14 mouse cellular contexts compared by ENCODE assay signal in genomic region chr1:127980911-127981559, GRCm38 (mm10).
DNase-seq lines count a peak whose midpoint lies in the region; ATAC-seq and TF ChIP-seq lines count a peak whose summit lies in the region.
"Had no signal": no experiment of that assay in that cellular context is flagged by ENCODE, and none has a peak within 500 bp of the region (broad histone marks: within the 10 kb centered on the region; RNA-seq: fewer than 3 reads in every experiment).

No protein-coding gene starts in this region.

- 65% methylated on average over 2 of the region's 2 CpGs for WGBS in hindbrain, embryonic 16.5 days
- 75% methylated on average over 2 of the region's 2 CpGs for WGBS in hindbrain, embryonic 13.5 days
- WGBS in midbrain, postnatal 0 days = 81% methylated on average over 2 of the region's 2 CpGs
- WGBS in midbrain, embryonic 13.5 days = 91% methylated on average over 2 of the region's 2 CpGs
- 58% methylated on average over 2 of the region's 2 CpGs for WGBS in intestine, embryonic 15.5 days

- no peaks in the 10 kb centered on the region for H3K36me3 ChIP-seq in hindbrain, embryonic 16.5 days (ENCODE audit: control insufficient read depth, insufficient read depth, low read length)
- no peaks in the 10 kb centered on the region for H3K36me3 ChIP-seq in hindbrain, embryonic 13.5 days
- no peaks in the 10 kb centered on the region for H3K36me3 ChIP-seq in midbrain, postnatal 0 days (ENCODE audit: insufficient read depth, low read length)
- no peaks in the 10 kb centered on the region for H3K36me3 ChIP-seq in midbrain, embryonic 13.5 days
- H3K36me3 ChIP-seq in intestine, embryonic 15.5 days = no peaks in the 10 kb centered on the region
- H3K36me3 ChIP-seq: embryonic facial prominence, embryonic 13.5 days had no signal

- H3K4me3 ChIP-seq in hindbrain, embryonic 16.5 days (ENCODE audit: low read length) = no peak overlapping the region
- H3K4me3 ChIP-seq in hindbrain, embryonic 13.5 days = no peak overlapping the region
- H3K4me3 ChIP-seq in midbrain, postnatal 0 days (ENCODE audit: low read depth, low read length) = no peak overlapping the region
- no peak overlapping the region for H3K4me3 ChIP-seq in midbrain, embryonic 13.5 days (replicated peaks)
- no peak overlapping the region for H3K4me3 ChIP-seq in intestine, embryonic 15.5 days (replicated peaks)
- H3K4me3 ChIP-seq: embryonic facial prominence, embryonic 13.5 days had no signal

- H3K4me2 ChIP-seq in hindbrain, embryonic 16.5 days (ENCODE audit: low read length) = no peak overlapping the region
- H3K4me2 ChIP-seq in hindbrain, embryonic 13.5 days = no peak overlapping the region
- H3K4me2 ChIP-seq in midbrain, postnatal 0 days (ENCODE audit: low read depth, low read length, poor library complexity, severe bottlenecking) = no peak overlapping the region
- no peak overlapping the region for H3K4me2 ChIP-seq in midbrain, embryonic 13.5 days (replicated peaks)
- no peak overlapping the region for H3K4me2 ChIP-seq in intestine, embryonic 15.5 days (replicated peaks)
- H3K4me2 ChIP-seq: embryonic facial prominence, embryonic 13.5 days; liver, embryonic 11.5 days had no signal

- no peak overlapping the region for H3K27ac ChIP-seq in hindbrain, embryonic 16.5 days (ENCODE audit: low read depth, low read length)
- H3K27ac ChIP-seq in hindbrain, embryonic 13.5 days = no peak overlapping the region
- no peak overlapping the region for H3K27ac ChIP-seq in midbrain, postnatal 0 days (ENCODE audit: low read depth, low read length)
- H3K27ac ChIP-seq in midbrain, embryonic 13.5 days = no peak overlapping the region
- 0 out of 2 replicates have a peak overlapping the region, but pooled peaks have one; percentile 30 for H3K27ac ChIP-seq in intestine, embryonic 15.5 days
- H3K27ac ChIP-seq: embryonic facial prominence, embryonic 13.5 days had no signal

- H3K4me1 ChIP-seq in hindbrain, embryonic 16.5 days (ENCODE audit: control insufficient read depth, insufficient read depth, low read depth, low read length) = no peaks in the 10 kb centered on the region
- H3K4me1 ChIP-seq in hindbrain, embryonic 13.5 days (replicated peaks) = 0 out of 2 replicates have a peak, but pooled peaks cover 2% of the 10 kb centered on the region
- H3K4me1 ChIP-seq in midbrain, postnatal 0 days (ENCODE audit: insufficient read depth, low read length) = no peaks in the 10 kb centered on the region
- H3K4me1 ChIP-seq in midbrain, embryonic 13.5 days (replicated peaks) = no peaks in the 10 kb centered on the region
- H3K4me1 ChIP-seq in intestine, embryonic 15.5 days (replicated peaks) = 0 out of 2 replicates have a peak, but pooled peaks cover 5% of the 10 kb centered on the region

- DNase-seq in midbrain, postnatal 0 days (ENCODE audit: low spot score) = no peak
- no peak for DNase-seq in T-cell, adult 2 months (ENCODE audit: low spot score)
- no peak for DNase-seq in adrenal gland, adult 8-10 months
- DNase-seq in adrenal gland, adult (ENCODE audit: inconsistent age in 2 of 2, low spot score in 1 of 2) = no peak
- DNase-seq: cerebellum, adult 18-20 months; heart, postnatal 14 days; lung, postnatal 4 days had no signal

- peak; percentile 48; the same call in 1 of the 2 replicates for ATAC-seq in hindbrain, embryonic 16.5 days
- no peak for ATAC-seq in hindbrain, embryonic 13.5 days (ENCODE audit: low FRiP score)
- ATAC-seq in midbrain, postnatal 0 days (ENCODE audit: low FRiP score) = no peak
- ATAC-seq in midbrain, embryonic 13.5 days = no peak
- ATAC-seq in intestine, embryonic 15.5 days = 0 out of 2 replicates have a peak, but pooled peaks have one; percentile 13
- ATAC-seq: forebrain, embryonic 16.5 days had no signal

- TF ChIP-seq CTCF in midbrain, postnatal 0 days (IDR thresholded peaks at IDR 0.05) = 0 out of 2 replicates have a peak, but pooled peaks have one; percentile 1

- H3K9me3 ChIP-seq in hindbrain, embryonic 16.5 days (ENCODE audit: control insufficient read depth, low read length) = no peaks in the 10 kb centered on the region
- no peaks in the 10 kb centered on the region for H3K9me3 ChIP-seq in hindbrain, embryonic 13.5 days
- H3K9me3 ChIP-seq in midbrain, postnatal 0 days (ENCODE audit: low read length) = no peaks in the 10 kb centered on the region
- no peaks in the 10 kb centered on the region for H3K9me3 ChIP-seq in midbrain, embryonic 13.5 days
- H3K9me3 ChIP-seq in intestine, embryonic 15.5 days = no peaks in the 10 kb centered on the region
- H3K9me3 ChIP-seq: embryonic facial prominence, embryonic 13.5 days had no signal

- H3K9ac ChIP-seq in hindbrain, embryonic 16.5 days (ENCODE audit: low read depth, low read length) = no peak overlapping the region
- no peak overlapping the region for H3K9ac ChIP-seq in hindbrain, embryonic 13.5 days
- H3K9ac ChIP-seq in midbrain, postnatal 0 days (replicated peaks; ENCODE audit: low read length, poor library complexity, severe bottlenecking) = no peak overlapping the region
- H3K9ac ChIP-seq in midbrain, embryonic 13.5 days (replicated peaks) = no peak overlapping the region
- H3K9ac ChIP-seq in intestine, embryonic 15.5 days = no peak overlapping the region
- H3K9ac ChIP-seq: embryonic facial prominence, embryonic 13.5 days had no signal

- H3K27me3 ChIP-seq in hindbrain, embryonic 16.5 days (replicated peaks; ENCODE audit: control insufficient read depth, insufficient read depth, low read length) = no peaks in the 10 kb centered on the region
- no peaks in the 10 kb centered on the region for H3K27me3 ChIP-seq in hindbrain, embryonic 13.5 days
- H3K27me3 ChIP-seq in midbrain, postnatal 0 days (ENCODE audit: insufficient read depth, low read length) = no peaks in the 10 kb centered on the region
- H3K27me3 ChIP-seq in midbrain, embryonic 13.5 days = no peaks in the 10 kb centered on the region
- H3K27me3 ChIP-seq in intestine, embryonic 15.5 days (replicated peaks) = no peaks in the 10 kb centered on the region
- H3K27me3 ChIP-seq: embryonic facial prominence, embryonic 13.5 days had no signal

Comparison
In these comparisons a context has a peak if more than half of its experiments do, and no peak if none do; other contexts are left out.
1. ATAC-seq: peak in hindbrain, embryonic 16.5 days (single experiment) and intestine, embryonic 15.5 days (single experiment); none in hindbrain, embryonic 13.5 days (single experiment), midbrain, postnatal 0 days (single experiment) and midbrain, embryonic 13.5 days (single experiment).